Mouse (Mus musculus) left cerebral cortex, postnatal 4 days (tissue): Measurements from ENCODE around the gene Slc38a3. TPM values are rescaled to one million over a fixed set of nuclear protein-coding genes. Genes with fewer than 3 reads are reported as not detected.

Experiments used
- DNase-seq: peaks from one replicate; pipeline ENCODE4 v3.0.0-alpha.2; 2022
- intact Hi-C: fragments of 180-260 bp; cut with DNase I; formaldehyde crosslinking; loops from one replicate; pipeline ENCODE4 v1.15.1; 2025
- total RNA-seq, 2 experiments: library from RNA; stranded (reverse); gene quantifications; 2 replicates each; pipeline ENCODE4 v1.2.3; 2021

Gene Slc38a3
- total RNA-seq, 2 experiments from 2014 or later, result 65.0 to 68.4 TPM

GRCm38 (mm10) chr9:107607036-107607435 is 62.3 kb downstream of the Slc38a3 start:
- intact Hi-C loops, result no loop called here
- no peak for DNase-seq

- DNase-seq, result no peak
- intact Hi-C loops, result no loop called here
Measured at GRCm38 (mm10) chr9:107606591-107606990, 62.7 kb downstream of the Slc38a3 start.

GRCm38 (mm10) chr9:107605041-107605661 is 64.2 kb downstream of the Slc38a3 start:
- DNase-seq, result no peak
- intact Hi-C loops, result no loop called here

- intact Hi-C loops, result loop anchor here (2.0 to 5.0 kb wide), 2 partner anchors 42 to 74 kb away; partner anchors contain the start of gene Gnat1
- no peak for DNase-seq
Measured at GRCm38 (mm10) chr9:107603251-107603650, 66.1 kb downstream of the Slc38a3 start.

GRCm38 (mm10) chr9:107602068-107602648 is 67.2 kb downstream of the Slc38a3 start:
- intact Hi-C loops, result loop anchor here (2.0 to 5.0 kb wide), 2 partner anchors 43 to 75 kb away; partner anchors contain the start of gene Gnat1
- DNase-seq, result peak; percentile 95

GRCm38 (mm10) chr9:107601275-107601674 is 68.1 kb downstream of the Slc38a3 start:
- no peak for DNase-seq
- intact Hi-C loops, result loop anchor here (5.0 kb wide), 1 partner anchor 76 kb away; the partner anchor contains the start of gene Gnat1

- intact Hi-C loops, result loop anchor here (5.0 kb wide), 1 partner anchor 77 kb away; the partner anchor contains the start of gene Gnat1
Measured at GRCm38 (mm10) chr9:107600745-107601144, 68.6 kb downstream of the Slc38a3 start.

More at GRCm38 (mm10) chr9:107600745-107601144, 68.6 kb downstream of the Slc38a3 start:
- no peak for DNase-seq

Other genes starting within 250 kb of the Slc38a3 start
- 10 to 100 TPM; 29.4 to 30.4 TPM for gene Tmem115, start 135.6 kb downstream of the Slc38a3 start, total RNA-seq
- gene Cyb561d2, start 127.3 kb downstream of the Slc38a3 start, total RNA-seq, result 10 to 100 TPM; 25.6 to 28.4 TPM
- gene Nprl2, start 127.3 kb downstream of the Slc38a3 start, total RNA-seq, result 10 to 100 TPM; 35.2 to 38.5 TPM
- 1 to 10 TPM; 3.9 to 4.7 TPM for gene Zmynd10, start 122.2 kb downstream of the Slc38a3 start, total RNA-seq
- 10 to 100 TPM; 24.9 to 25.4 TPM for gene Rassf1, start 118.0 kb downstream of the Slc38a3 start, total RNA-seq
- 10 to 100 TPM; 65.4 to 66.9 TPM for gene Tusc2, start 106.3 kb downstream of the Slc38a3 start, total RNA-seq
- 10 to 100 TPM; 20.8 to 28.4 TPM for gene Hyal2, start 101.6 kb downstream of the Slc38a3 start, total RNA-seq
- gene Hyal1, start 92.6 kb downstream of the Slc38a3 start, total RNA-seq, result 1 to 10 TPM; 3.8 to 4.1 TPM
- 10 to 100 TPM; 11.9 to 13.0 TPM for gene Naa80, start 90.6 kb downstream of the Slc38a3 start, total RNA-seq
- gene Hyal3, start 88.7 kb downstream of the Slc38a3 start, total RNA-seq, result 1 to 10 TPM; 1.5 to 2.1 TPM
- gene Ifrd2, start 81.9 kb downstream of the Slc38a3 start, total RNA-seq, result 10 to 100 TPM; 12.5 to 14.5 TPM
- gene Sema3b, start 60.3 kb downstream of the Slc38a3 start, total RNA-seq, result 1 to 10 TPM; 3.9 to 5.6 TPM
- 100 to 1,000 TPM; 302 to 303 TPM for gene Gnai2, start 34.2 kb downstream of the Slc38a3 start, total RNA-seq
- 1 to 10 TPM in 1 of 2 experiments, under 1 TPM in 1; 0.30 to 1.1 TPM for gene Gnat1, start 10.2 kb upstream of the Slc38a3 start, total RNA-seq
- gene Sema3f, start 40.9 kb upstream of the Slc38a3 start, total RNA-seq, result 10 to 100 TPM; 44.6 to 52.6 TPM
- gene Rbm5, start 101.5 kb upstream of the Slc38a3 start, total RNA-seq, result 100 to 1,000 TPM; 194 to 195 TPM
- gene Rbm6, start 203.7 kb upstream of the Slc38a3 start, total RNA-seq, result 10 to 100 TPM; 73.4 to 79.0 TPM
- gene Mon1a, start 218.6 kb upstream of the Slc38a3 start, total RNA-seq, result 10 to 100 TPM; 15.2 to 16.1 TPM
- gene Mst1r, start 237.3 kb upstream of the Slc38a3 start, total RNA-seq, result 1 to 10 TPM; 2.2 to 3.6 TPM